Mouse (Mus musculus) thymus, adult 2 months (tissue): ENCODE results near the gene Disc1.

Source experiments
- CTCF ChIP-seq: fragments of 200-500 bp; IDR thresholded peaks from 2 replicates; pipeline ENCODE4 v1.5.1; 2012; ENCODE audit warnings: mild to moderate bottlenecking, control low read depth, low read length, moderate library complexity, borderline replicate concordance; ENCODE audit not compliant: control insufficient read depth, poor library complexity, insufficient read depth; ENCODE audit errors: extremely low read depth
- POLR2A ChIP-seq: fragments of 200-500 bp; IDR thresholded peaks from 2 replicates; pipeline ENCODE4 v1.6.1; 2012; ENCODE audit warnings: mild to moderate bottlenecking, low read length, control low read depth, moderate library complexity; ENCODE audit not compliant: control insufficient read depth, poor library complexity, insufficient read depth; ENCODE audit errors: extremely low read depth

DNA sequence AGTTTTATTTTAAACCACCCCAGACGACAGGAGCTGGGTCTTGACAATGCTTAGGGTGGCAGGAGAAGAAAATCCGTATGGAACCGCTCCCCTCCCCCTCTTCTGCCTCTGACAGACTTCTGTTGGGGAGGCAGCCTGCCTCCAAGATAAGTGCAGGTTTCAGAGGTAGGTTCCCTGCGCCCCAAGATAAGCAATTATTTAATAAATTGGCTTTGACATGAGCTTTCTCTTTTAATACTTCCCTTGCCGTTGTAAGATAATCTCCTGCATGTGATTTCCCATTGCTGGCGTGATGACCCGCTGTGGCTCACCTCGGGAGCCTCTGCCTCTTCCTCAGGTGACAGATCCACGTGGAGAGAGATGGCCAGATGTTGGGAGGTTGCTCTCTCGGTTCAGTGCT is 133.0 kb downstream of the Disc1 start:
- TF ChIP-seq CTCF (no peak), POLR2A (no peak)
